Mouse (Mus musculus): ENCODE results near the gene Mok.
"Not testable (repeated sequence)": the region's sequence is repeated elsewhere in the genome, so short reads cannot be mapped to it uniquely, and the experiment has no call there.

Mok gene

GRCm38 (mm10) chr12:110840348-110841198, at the start of gene Mok:
Gene Mok, minus strand, starts transcription at chr12:110840939.
- DNase-seq (ENCODE audit: low spot score): peak; percentile 97

- peak; percentile 96 for DNase-seq (ENCODE audit: low spot score)
These were observed 48.6 kb upstream of the Mok start, which contains the start of the genes Cinp and Tecpr2 for GRCm38 (mm10) chr12:110889036-110890020. Gene Cinp, minus strand, starts transcription at chr12:110889145. Gene Tecpr2, plus strand, starts transcription at chr12:110889264.

- no peak for DNase-seq (ENCODE audit: low spot score)
These were observed 47.9 kb upstream of the Mok start for GRCm38 (mm10) chr12:110888606-110889005.

- no peak for DNase-seq (ENCODE audit: low spot score)
These were observed 47.4 kb upstream of the Mok start for GRCm38 (mm10) chr12:110888106-110888505.

DNA sequence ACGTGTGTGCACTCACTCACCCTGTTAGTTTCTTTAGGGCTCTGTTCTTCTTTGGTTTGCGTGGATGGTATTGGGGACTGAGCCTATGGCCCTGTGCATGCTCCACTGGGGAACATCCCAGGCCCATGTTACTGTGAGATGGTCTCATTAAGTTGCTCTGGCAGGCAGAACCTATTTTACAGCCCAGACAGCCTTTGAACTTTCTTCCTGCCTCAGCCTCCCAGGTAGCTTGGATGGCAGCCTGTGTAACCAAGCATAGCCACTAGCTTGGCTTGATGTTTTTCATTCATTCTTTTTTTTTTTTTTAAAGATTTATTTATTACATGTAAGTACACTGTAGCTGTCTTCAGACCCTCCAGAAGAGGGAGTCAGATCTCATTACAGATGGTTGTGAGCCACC, 44.5 kb upstream of the Mok start:
- no peak for DNase-seq (ENCODE audit: low spot score)

DNA sequence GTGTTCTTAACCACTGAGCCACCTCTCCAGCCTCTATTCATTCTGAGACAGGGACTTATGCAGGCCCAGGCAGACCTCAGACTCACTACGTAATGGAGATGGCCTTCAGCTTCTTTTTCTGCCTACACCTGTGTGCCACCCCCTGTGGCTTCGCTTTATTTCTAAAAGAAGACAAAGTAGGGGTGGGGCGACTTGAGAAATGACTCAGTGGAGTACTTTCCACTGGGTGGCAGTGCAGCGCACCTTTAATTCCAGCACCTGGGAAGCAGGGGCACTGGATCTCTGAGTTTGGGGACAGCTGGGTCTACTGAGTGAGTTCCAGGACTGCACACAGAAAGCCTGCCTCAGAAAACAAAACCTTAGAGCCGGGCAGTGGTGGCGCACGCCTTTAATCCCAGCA, 41.6 kb upstream of the Mok start:
- DNase-seq (ENCODE audit: low spot score): no peak

GRCm38 (mm10) chr12:110875351-110875750, 34.6 kb upstream of the Mok start:
- no peak for DNase-seq (ENCODE audit: low spot score)

DNA sequence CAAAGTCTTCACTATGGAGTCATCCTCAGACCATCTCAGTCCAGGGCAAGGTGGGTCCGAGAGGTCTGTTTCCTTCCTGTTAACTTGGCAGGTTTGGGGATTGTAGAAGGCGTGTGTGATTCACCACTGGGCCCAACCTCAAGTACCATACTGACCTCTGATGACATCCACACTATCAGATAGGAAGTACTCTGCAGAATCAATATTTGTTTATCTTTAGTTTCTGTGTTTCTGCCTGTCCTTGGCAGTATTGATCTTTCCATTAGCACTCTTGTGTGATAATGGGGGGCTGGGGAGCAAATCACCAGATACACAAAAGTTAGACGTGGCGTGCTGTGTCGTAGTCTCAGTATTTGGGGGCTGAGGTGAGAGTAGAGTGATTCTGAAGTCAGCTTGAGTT, 30.5 kb upstream of the Mok start:
- no peak for DNase-seq (ENCODE audit: low spot score)

- no peak for DNase-seq (ENCODE audit: low spot score)
These were observed 29.4 kb upstream of the Mok start for GRCm38 (mm10) chr12:110870107-110870506.

- DNase-seq (ENCODE audit: low spot score): no peak
These were observed 25.2 kb upstream of the Mok start for GRCm38 (mm10) chr12:110865989-110866388.

- DNase-seq (ENCODE audit: low spot score): no peak
These were observed 24.8 kb upstream of the Mok start for GRCm38 (mm10) chr12:110865571-110865970.

DNA sequence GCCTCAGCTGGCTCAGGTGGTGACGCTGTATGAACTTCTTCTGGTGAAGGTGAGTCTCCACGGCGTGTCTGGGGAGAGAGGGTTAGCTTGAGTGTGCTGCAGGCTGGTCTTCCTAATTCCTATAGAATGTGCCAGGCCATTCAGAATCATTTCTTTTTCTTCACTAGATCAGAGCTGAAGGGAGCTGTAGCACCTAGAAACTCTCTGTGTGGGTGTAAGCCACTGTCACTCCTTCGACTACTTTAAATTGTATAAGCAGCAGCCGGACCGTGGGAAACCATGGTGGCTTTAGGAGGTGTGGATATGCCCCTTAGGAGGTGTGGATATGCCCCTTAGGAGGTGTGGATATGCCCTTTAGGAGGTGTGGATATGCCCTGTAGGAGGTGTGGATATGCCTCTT, 23.3 kb upstream of the Mok start:
- no peak for DNase-seq (ENCODE audit: low spot score)

GRCm38 (mm10) chr12:110861256-110861655, 20.5 kb upstream of the Mok start:
- DNase-seq (ENCODE audit: low spot score): no peak

DNA sequence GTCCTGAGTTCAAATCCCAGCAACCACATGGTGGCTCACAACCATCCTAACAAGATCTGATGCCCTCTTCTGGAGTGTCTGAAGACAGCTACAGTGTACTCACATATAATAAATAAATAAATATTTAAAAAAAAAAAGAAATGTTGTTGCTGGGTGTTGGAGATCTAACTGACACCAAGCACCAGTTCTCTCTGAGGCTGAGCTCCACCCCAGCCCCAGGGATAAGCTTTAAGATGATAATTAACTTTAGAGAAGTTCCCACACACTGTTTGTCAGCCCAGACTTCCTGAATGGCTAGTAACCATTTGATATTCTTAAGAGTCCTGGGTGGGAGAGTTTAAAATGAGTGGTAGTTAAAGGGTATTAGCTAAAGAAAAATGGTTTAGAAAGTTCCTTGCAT, 19.6 kb upstream of the Mok start:
- DNase-seq (ENCODE audit: low spot score): no peak

DNA sequence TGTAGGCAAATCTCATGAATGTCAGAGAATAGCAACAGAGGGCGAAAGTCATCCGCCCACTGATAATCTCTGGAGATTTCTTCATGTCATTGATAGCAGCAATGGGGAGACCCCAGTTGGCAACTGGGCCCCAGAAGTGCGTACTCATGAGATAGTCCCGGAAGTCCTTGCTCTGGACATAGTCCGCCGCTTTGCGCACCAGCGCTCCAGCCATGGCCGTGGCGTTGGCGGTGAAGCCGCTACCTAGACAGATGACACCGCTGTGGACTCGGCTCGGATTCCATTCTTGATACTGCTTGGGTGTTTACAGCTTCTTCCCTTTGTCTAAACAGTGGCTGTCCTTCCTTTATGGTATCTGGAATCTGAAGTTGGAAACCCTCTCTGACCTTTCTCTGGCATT, 17.9 kb upstream of the Mok start:
- not testable (repeated sequence) for DNase-seq (ENCODE audit: low spot score)

DNA sequence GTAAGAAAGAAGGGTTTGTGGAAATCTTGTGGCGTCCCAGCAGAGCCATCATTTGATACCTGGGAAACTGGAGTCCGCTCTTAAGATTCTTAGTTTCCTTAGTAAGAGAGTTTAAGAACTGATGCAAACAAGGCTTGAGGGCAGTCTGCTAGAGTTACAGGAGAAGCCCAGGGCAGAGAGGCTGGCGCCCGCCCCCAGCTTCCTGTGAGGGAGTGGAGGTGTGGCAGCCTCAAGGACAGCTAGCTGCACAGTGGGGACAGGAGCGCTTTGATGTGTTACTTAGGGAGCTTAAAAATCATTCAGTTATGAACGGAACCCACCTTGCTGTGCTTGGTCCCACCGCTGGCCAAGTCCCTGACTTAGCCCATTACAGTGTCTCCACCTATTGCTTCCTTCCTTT, 16.5 kb upstream of the Mok start:
- no peak for DNase-seq (ENCODE audit: low spot score)

DNA sequence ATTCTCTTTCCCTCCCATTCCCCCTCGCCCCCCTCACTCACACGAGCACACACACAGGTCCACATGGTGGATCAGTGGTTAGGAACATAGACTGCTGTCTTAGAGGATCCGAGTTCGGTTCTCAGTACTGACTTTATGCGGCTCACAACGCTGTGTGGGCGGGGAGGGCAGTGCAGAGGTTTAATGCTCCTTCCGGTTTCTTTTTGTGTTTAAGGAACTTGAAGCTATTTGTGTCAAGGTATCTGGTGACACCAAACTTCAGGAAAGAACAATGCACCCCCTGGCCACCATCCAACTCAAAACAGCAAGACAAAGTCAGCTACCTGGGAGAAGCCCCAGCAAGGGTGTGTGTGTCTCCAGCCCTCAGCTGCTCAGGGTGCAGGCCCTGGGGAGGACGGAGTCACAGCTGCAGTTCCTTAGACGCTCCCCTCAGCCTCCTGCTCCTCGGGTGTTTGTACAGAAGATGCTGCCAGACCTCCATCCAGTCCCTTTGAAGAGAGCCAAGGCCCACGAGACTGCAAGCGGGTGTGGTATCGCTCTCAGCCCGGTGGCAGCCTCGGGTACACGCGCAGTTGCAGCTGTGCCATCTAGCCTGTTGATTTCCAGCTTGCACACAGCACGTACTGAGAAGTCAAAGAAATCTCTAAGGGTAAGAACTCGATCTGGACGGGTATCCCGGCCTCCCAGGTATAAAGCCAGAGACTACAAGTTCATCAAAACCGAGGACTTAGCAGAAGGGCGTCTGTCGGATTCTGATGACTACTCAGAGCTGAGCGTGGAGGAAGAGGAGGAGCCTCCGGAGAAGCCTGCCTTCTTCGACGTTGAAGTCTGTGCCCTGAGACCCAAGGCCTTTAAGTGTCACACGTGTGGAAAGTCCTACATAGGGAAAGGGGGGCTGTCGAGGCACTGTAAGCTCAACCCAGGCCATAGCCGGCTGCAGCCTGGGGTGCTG, 14.3 kb upstream of the Mok start:
- no peak for DNase-seq (ENCODE audit: low spot score)

DNA sequence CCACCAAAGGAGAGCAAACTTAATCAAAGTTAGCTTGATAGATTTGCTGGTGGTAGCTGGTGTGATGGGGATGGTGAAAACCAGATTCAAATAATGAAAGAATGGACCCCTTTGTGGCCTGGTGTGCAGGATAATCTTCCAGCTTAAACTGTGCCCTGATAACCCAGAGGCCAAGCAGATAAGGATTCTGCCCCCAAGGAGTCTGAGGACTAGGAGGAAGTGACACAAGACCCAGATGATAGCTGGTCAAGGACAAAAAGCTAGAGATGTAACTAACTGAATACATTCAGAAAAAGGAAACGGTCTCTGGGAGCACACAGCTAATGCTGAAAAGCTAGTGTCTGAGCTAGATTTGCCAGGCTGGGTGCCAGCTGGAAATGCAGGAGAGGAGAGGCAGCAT, 11.2 kb upstream of the Mok start:
- DNase-seq (ENCODE audit: low spot score): no peak

- DNase-seq (ENCODE audit: low spot score): no peak
These were observed 10.7 kb upstream of the Mok start for GRCm38 (mm10) chr12:110851414-110851813.

DNA sequence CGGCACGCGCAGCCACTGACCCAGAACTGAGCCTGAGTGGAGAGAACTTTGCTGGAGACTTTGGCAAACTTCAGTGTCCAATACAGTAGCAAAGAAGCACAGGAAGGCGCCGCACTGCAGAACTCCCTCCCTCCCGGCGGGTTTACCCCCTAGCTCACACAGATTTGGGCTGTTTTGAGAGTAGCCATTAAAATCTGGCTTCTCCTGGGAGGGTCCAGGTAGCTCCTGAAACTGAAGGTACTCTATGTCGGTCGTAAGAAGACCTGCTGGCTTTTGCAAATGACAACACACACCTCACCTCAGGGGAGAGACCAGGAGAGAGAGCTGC, 10.2 kb upstream of the Mok start:
- DNase-seq (ENCODE audit: low spot score): no peak

GRCm38 (mm10) chr12:110850010-110850928, 9.5 kb upstream of the Mok start, which contains the start of gene Zfp839:
Gene Zfp839, plus strand, starts transcription at chr12:110850253.
- DNase-seq (ENCODE audit: low spot score): peak; percentile 93

Measured in testis, postnatal 10 days (tissue).